Mouse (Mus musculus) adrenal gland, postnatal 14 days (tissue): ENCODE measurements around the gene Inava. TPM values are rescaled to one million over a fixed set of nuclear protein-coding genes. Genes with fewer than 3 reads are reported as not detected.

Experiments used
- DNase-seq: peaks from one replicate; pipeline ENCODE4 v3.0.0; 2021; ENCODE audit warnings: mixed read lengths
- total RNA-seq: library from RNA; stranded (reverse); gene quantifications from 2 replicates; pipeline ENCODE4 v1.2.3, GENCODE M21; 2021

Gene Inava
- total RNA-seq, 1 experiment from 2014 or later: not detected

- no peak for DNase-seq
Measured at GRCm38 (mm10) chr1:136230201-136230600, 3.9 kb downstream of the Inava start.

- DNase-seq: no peak
Measured at GRCm38 (mm10) chr1:136229040-136229373, 5.1 kb downstream of the Inava start.

- peak; percentile 75 for DNase-seq
Measured at GRCm38 (mm10) chr1:136228328-136229039, 5.6 kb downstream of the Inava start.

DNA sequence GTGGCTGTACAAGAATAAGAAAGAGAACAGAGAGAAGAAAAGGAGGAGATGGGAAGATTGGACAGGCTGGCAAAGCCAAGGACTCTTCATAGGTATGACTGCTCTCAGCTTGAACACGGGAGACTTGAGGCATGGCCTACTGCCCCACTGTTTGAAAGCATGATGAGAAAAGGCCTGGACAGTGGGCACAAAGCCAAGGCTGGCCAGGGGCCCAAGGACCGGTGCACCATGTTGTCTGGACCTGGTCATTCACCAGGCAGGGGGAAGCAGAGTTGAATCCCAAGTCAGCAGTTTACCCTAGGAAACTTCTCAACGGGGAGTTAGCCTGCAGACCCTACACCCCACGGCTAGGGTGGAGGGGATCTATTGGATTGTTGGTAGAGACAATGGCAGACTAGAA is 6.2 kb downstream of the Inava start:
- peak; percentile 82 for DNase-seq

- no peak for DNase-seq
Measured at GRCm38 (mm10) chr1:136226626-136227025, 7.4 kb downstream of the Inava start.

- DNase-seq: no peak
Measured at GRCm38 (mm10) chr1:136225846-136226245, 8.2 kb downstream of the Inava start.

GRCm38 (mm10) chr1:136223758-136224342 is 10.2 kb downstream of the Inava start:
- no peak for DNase-seq

GRCm38 (mm10) chr1:136222386-136222785 is 11.7 kb downstream of the Inava start:
- DNase-seq: no peak

- DNase-seq: no peak
Measured at GRCm38 (mm10) chr1:136220037-136220871, 13.8 kb downstream of the Inava start.

- no peak for DNase-seq
Measured at GRCm38 (mm10) chr1:136214304-136214703, 19.8 kb downstream of the Inava start.

DNA sequence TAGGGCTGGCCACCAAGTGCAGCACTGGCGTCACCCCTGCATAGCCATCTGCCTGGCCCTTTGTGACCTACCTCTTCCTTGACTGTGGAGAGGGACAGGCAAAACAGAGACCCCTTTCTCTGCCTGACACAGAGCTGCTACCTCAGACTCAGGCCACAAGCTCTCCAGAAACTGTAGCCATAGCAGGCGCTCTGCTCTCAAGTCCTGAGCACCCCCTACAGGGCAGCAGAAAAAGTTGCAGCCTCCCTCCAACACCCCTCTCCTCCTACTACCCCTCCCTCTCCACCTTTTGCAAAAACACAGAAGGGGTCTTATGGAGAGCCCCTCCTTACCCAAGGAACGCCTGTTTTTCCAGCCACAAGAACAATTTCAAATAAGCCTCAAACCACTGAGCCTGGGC is 21.3 kb downstream of the Inava start, which contains the start of gene Mroh3:
Gene Mroh3 (minus strand): TSS at position 26 of the 400 bp plus-strand sequence.
- DNase-seq: peak; percentile 49

DNA sequence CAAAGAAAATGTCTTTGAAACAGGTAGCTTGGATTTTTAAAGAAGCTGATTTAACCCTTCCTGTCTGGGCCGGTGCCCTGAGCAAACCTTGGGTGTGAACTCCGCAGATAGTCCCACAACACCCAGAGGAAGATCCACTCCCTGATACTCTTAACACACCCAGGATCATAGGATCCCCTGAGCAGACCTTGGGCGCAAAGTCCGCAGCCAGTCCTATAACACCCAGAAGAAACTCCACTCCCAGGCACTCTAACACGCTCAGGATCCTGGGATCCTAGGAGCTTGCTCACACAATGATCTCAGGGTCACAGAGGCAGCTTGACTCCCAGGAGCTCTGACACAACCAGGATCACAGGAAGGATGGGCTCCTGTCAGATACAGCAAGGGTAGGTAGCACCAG is 44.0 kb downstream of the Inava start:
- no peak for DNase-seq

DNA sequence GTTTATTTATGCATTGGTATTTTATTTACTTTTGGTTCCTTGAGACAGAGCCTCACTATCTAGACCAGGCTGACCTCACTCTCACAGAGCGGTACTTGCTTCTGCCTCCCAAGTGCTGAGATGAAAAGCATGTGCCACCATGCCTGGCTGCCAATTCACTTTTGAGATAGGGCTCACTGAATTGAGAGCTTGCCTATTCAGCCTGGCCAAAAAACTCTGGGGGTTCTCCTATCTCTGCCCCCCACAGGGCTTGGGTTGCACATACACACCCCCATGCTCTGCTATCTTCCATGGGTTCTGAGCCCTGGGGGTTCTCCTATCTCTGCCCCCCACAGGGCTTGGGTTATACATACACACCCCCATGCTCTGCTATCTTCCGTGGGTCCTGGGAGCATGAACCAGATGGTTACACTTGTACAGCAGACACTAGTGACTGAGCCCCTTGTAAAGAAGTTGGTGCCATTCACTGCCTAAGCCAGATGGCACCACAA is 54.5 kb downstream of the Inava start:
- DNase-seq: no peak

- DNase-seq: no peak
Measured at GRCm38 (mm10) chr1:136178741-136179140, 55.3 kb downstream of the Inava start.

GRCm38 (mm10) chr1:136177085-136177484 is 57.0 kb downstream of the Inava start:
- DNase-seq: no peak

DNA sequence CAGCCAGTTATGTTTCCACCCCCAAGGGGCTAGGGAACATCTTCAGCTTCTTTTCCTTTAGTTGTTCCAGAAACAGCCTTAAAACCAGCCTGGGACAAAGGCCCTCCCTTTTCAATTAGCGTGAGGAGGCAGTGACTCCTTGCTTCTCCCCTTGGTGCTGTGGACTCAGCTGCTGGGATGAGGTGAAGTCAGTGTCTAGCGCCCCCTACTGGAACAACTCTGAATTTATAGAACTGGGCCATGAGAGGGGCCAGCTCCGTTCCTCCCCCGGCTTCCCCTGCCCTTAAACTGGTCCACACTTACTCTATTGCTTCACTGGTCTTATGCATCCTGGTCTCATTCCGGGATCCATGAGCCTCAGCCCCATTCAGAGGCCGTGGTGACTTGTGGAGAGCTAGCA is 58.9 kb downstream of the Inava start:
- DNase-seq: peak; percentile 66

DNA sequence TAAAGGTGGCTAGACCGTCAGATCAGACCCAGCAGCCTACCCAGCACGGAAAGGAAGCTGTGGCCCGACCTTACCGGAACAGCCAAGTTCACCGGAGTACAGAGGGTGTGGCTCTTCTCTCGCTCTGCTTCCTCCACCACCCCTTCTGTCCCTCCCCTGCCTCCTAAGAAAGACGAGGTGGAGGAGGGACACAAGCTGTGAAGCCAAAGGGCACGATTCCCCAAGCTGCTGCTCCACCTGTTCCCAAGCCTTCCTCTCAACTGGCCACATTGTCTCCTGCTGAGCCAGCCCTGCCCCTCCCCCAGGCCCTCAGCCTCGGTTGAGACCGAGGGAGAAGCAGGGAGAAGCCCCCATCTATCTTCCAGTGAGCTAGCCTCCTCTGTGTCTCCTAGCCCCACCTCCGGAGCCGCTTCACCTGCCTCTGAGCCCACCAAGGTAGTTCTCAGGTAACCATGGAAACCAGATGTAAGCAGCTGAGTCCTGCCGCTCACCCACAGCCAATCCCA is 59.9 kb downstream of the Inava start:
- no peak for DNase-seq

GRCm38 (mm10) chr1:136172696-136173095 is 61.4 kb downstream of the Inava start:
- DNase-seq: no peak

DNA sequence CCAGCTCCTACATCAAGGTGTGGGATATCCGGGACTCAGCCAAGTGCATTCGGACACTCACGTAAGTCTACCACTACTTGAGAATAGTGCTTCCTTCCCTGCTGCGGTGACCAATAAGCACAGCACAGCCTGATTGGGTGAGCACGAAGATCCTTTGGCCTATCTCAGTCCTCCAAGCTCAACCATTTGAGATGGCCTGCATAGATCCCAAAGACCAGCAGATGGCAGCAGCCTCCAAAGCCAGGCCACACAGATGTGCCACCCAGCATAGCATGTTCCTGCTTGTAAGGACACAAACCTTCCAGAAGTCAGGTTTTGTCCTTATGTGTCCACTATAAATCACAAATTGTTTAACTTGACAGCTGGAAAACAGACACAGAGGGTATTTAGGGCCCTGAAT is 64.0 kb downstream of the Inava start:
- peak; percentile 82 for DNase-seq

DNA sequence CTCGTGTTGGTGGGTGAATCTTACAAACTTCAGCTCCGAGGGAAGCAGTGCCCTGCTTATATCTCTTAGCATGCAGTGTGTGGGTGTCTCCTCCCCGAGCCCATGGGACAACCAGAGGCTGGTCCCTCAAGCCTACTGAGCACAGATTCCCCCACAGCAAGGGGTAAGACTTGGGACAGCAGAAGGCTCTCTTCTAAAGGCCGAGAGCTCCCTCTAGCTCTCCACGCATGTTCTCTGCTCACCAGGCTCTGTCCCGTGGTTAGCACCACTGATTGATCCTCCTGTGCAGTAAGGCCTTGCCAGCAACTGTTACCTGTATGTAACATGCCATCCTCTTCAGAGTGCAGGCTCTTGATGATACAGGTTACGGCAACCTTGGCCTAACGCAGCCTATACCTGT is 66.4 kb downstream of the Inava start:
- peak; percentile 34 for DNase-seq

- no peak for DNase-seq
Measured at GRCm38 (mm10) chr1:136165436-136165835, 68.6 kb downstream of the Inava start.
